Comparison of ENCODE assay signal across 10 mouse cellular contexts in the genomic region with DNA sequence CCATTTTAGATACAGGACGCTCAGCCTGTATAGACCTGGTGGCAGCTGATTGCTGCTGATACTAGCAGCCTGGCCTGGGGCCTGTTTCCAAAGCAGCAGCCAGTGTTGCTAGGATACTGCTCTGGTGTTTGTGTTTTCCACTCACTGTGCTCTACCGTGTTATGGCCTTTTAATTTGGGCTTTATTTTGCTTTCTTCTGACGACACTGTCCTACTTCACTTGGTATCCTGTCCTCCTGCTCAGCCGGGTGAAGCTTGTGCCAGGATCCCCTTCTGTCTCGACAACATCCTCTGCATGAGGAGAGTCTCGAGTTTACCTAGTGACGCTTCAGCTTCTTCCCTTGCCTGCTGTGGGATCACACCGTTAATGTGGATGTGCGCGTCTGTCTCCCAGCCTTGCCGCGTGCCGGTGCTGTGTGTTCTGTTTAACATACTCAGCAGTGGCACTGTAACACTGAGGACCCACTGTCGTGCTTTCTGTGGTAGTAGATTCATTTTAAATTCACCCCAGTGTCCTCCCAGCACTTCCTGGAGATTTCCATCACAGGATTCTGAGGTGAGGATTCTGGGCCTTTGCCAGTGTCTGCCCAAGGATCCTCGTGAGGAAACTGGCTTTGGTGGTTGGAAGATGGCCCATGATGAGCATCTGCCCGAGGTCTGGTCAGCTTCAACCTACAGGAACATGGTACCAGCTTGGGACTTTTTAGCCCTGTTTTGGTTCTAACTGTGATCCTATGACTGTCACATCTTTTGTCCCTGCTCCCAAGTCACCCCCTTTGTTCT. TPM values are rescaled to one million over a fixed set of nuclear protein-coding genes. Genes with fewer than 3 reads are reported as not detected.
A peak's percentile ranks its signal among the peaks of the same experiment; 100 is the strongest.
DNase-seq lines count a peak whose midpoint lies in the region; ATAC-seq and TF ChIP-seq lines count a peak whose summit lies in the region.
"Had no signal": no experiment of that assay in that cellular context is flagged by ENCODE, and none has a peak within 500 bp of the region (broad histone marks: within the 10 kb centered on the region; RNA-seq: fewer than 3 reads in every experiment).

No protein-coding gene starts in this region.

- no peaks in the 10 kb centered on the region for H3K27me3 ChIP-seq in kidney, adult 2 months (replicated peaks; ENCODE audit: control insufficient read depth, insufficient read depth, low read length)
- no peaks in the 10 kb centered on the region for H3K27me3 ChIP-seq in kidney, embryonic 14.5 days (ENCODE audit: control insufficient read depth, insufficient read depth, low read length)
- H3K27me3 ChIP-seq in neural tube, embryonic 14.5 days (ENCODE audit: control insufficient read depth, insufficient read depth, low read length): no peaks in the 10 kb centered on the region
- no peaks in the 10 kb centered on the region for H3K27me3 ChIP-seq in intestine, embryonic 16.5 days (replicated peaks; ENCODE audit: control insufficient read depth, insufficient read depth, low read length)
- H3K27me3 ChIP-seq: embryonic facial prominence, embryonic 15.5 days; lung, embryonic 15.5 days had no signal

- no peaks in the 10 kb centered on the region for H3K36me3 ChIP-seq in kidney, adult 2 months (ENCODE audit: control insufficient read depth, insufficient read depth, low read length)
- peaks cover 26% of the 10 kb centered on the region for H3K36me3 ChIP-seq in kidney, embryonic 14.5 days (ENCODE audit: control insufficient read depth, insufficient read depth, low read length)
- peaks cover 30% of the 10 kb centered on the region for H3K36me3 ChIP-seq in neural tube, embryonic 14.5 days (ENCODE audit: control insufficient read depth, insufficient read depth, low read length)
- H3K36me3 ChIP-seq in intestine, embryonic 16.5 days (ENCODE audit: control insufficient read depth, insufficient read depth, low read length): no peaks in the 10 kb centered on the region

- H3K9ac ChIP-seq in kidney, embryonic 14.5 days (ENCODE audit: low read depth, low read length): no peak overlapping the region
- no peak overlapping the region for H3K9ac ChIP-seq in neural tube, embryonic 14.5 days (replicated peaks; ENCODE audit: low read depth, low read length)
- H3K9ac ChIP-seq in intestine, embryonic 16.5 days (ENCODE audit: low read depth, low read length): no peak overlapping the region
- H3K9ac ChIP-seq: embryonic facial prominence, embryonic 15.5 days; lung, embryonic 15.5 days had no signal

- H3K4me2 ChIP-seq in kidney, embryonic 14.5 days (replicated peaks; ENCODE audit: low read depth, low read length): no peak overlapping the region
- H3K4me2 ChIP-seq in neural tube, embryonic 14.5 days (ENCODE audit: low read depth, low read length): no peak overlapping the region
- no peak overlapping the region for H3K4me2 ChIP-seq in intestine, embryonic 16.5 days (ENCODE audit: low read depth, low read length)
- H3K4me2 ChIP-seq: embryonic facial prominence, embryonic 15.5 days; lung, embryonic 15.5 days had no signal

- no peak overlapping the region for H3K27ac ChIP-seq in kidney, adult 2 months (ENCODE audit: insufficient read depth, low read depth, low read length)
- H3K27ac ChIP-seq in kidney, embryonic 14.5 days (ENCODE audit: low read depth, low read length): no peak overlapping the region
- H3K27ac ChIP-seq in neural tube, embryonic 14.5 days (ENCODE audit: low read depth, low read length): peak overlapping the region; percentile 46; the same call in 1 of the 2 replicates
- no peak overlapping the region for H3K27ac ChIP-seq in intestine, embryonic 16.5 days (ENCODE audit: low read length)
- H3K27ac ChIP-seq: embryonic facial prominence, embryonic 15.5 days; lung, embryonic 15.5 days had no signal

- TF ChIP-seq CTCF in kidney, adult 2 months (conservative IDR thresholded peaks at IDR 0.05; ENCODE audit: insufficient read depth, insufficient read length, low read depth, low read length): no peak

- 53% methylated on average over 16 of the region's 16 CpGs for WGBS in kidney, adult 2 months
- WGBS in kidney, embryonic 14.5 days: 74% methylated on average over 16 of the region's 16 CpGs
- 38% methylated on average over 16 of the region's 16 CpGs for WGBS in neural tube, embryonic 14.5 days
- 64% methylated on average over 16 of the region's 16 CpGs for WGBS in intestine, embryonic 16.5 days

- no peak for ATAC-seq in kidney, embryonic 14.5 days (ENCODE audit: low FRiP score, low TSS enrichment)
- peak; percentile 89 for ATAC-seq in neural tube, embryonic 14.5 days (ENCODE audit: low read depth)
- no peak; the same call in 1 of the 2 replicates for ATAC-seq in intestine, embryonic 16.5 days

- peak; percentile 33 for DNase-seq in kidney, adult 2 months
- DNase-seq in cerebellum, adult 9-10 months: peak; percentile 33
- DNase-seq in heart, postnatal 10 days: peak; percentile 64 to 69
- peak; percentile 39 to 44 for DNase-seq in layer of hippocampus, postnatal 36 days
- DNase-seq in c-Kit-positive CD71-positive TER-119-positive erythroid progenitor cells, embryonic 14.5 days (ENCODE audit: low spot score): no peak

- no peak for TF ChIP-seq POLR2A in kidney, adult 2 months (IDR thresholded peaks at IDR 0.05; ENCODE audit: low read depth, low read length)

- peaks cover 18% of the 10 kb centered on the region; the same call in 1 of the 2 replicates for H3K4me1 ChIP-seq in kidney, adult 2 months (ENCODE audit: control insufficient read depth, insufficient read depth, low read length)
- 0 out of 2 replicates have a peak, but pooled peaks cover 4% of the 10 kb centered on the region for H3K4me1 ChIP-seq in kidney, embryonic 14.5 days (ENCODE audit: control insufficient read depth, insufficient read depth, low read length)
- H3K4me1 ChIP-seq in neural tube, embryonic 14.5 days (ENCODE audit: control insufficient read depth, insufficient read depth, low read length): peaks cover 7% of the 10 kb centered on the region
- no peaks in the 10 kb centered on the region for H3K4me1 ChIP-seq in intestine, embryonic 16.5 days (ENCODE audit: control insufficient read depth, insufficient read depth, low read length)
- H3K4me1 ChIP-seq: embryonic facial prominence, embryonic 15.5 days; lung, embryonic 15.5 days had no signal

- no peaks in the 10 kb centered on the region for H3K9me3 ChIP-seq in kidney, embryonic 14.5 days (ENCODE audit: control insufficient read depth, low read length)
- H3K9me3 ChIP-seq in neural tube, embryonic 14.5 days (ENCODE audit: control insufficient read depth, low read length): no peaks in the 10 kb centered on the region
- no peaks in the 10 kb centered on the region for H3K9me3 ChIP-seq in intestine, embryonic 16.5 days (ENCODE audit: control insufficient read depth, low read length)
- H3K9me3 ChIP-seq: embryonic facial prominence, embryonic 15.5 days; lung, embryonic 15.5 days had no signal

- intact Hi-C loops in heart, postnatal 10 days (cut with DNase I): loop anchor here (5.0 to 10.0 kb wide), 2 partner anchors 239 to 404 kb away; a partner anchor contains a TSS

- no peak overlapping the region for H3K4me3 ChIP-seq in kidney, adult 2 months (ENCODE audit: insufficient read depth, low read depth, low read length)
- no peak overlapping the region for H3K4me3 ChIP-seq in kidney, embryonic 14.5 days (ENCODE audit: low read length)
- H3K4me3 ChIP-seq in neural tube, embryonic 14.5 days (ENCODE audit: low read depth, low read length): no peak overlapping the region
- no peak overlapping the region for H3K4me3 ChIP-seq in intestine, embryonic 16.5 days (ENCODE audit: low read length)
- H3K4me3 ChIP-seq: embryonic facial prominence, embryonic 15.5 days; lung, embryonic 15.5 days had no signal

RNA-seq across cellular contexts. Expression of a gene that starts 50.6 kb away (rescaled TPM):
- polyA plus RNA-seq in kidney, adult 2 months (2012; rRNA removed): 42.5 and 44.7 TPM in 2 replicates
- polyA plus RNA-seq in kidney, embryonic 14.5 days (2014; fragmentation: Nextera tagmentation; extraction: Ambion mirVana): 29.3 and 53.9 TPM in 2 replicates
- 10 to 100 TPM; 32.7 TPM for total RNA-seq in heart, postnatal 10 days (2021)
- total RNA-seq in layer of hippocampus, postnatal 36 days (2021): 10 to 100 TPM; 76.1 to 85.1 TPM
- polyA plus RNA-seq in neural tube, embryonic 14.5 days (2014; fragmentation: Nextera tagmentation; extraction: Ambion mirVana): 43.7 and 48.9 TPM in 2 replicates
- 17.3 and 22.2 TPM in 2 replicates for polyA plus RNA-seq in intestine, embryonic 16.5 days (2015; fragmentation: Nextera tagmentation; extraction: Ambion mirVana)
